Comparison of ENCODE assay signal across 7 mouse cellular contexts in the genomic region with DNA sequence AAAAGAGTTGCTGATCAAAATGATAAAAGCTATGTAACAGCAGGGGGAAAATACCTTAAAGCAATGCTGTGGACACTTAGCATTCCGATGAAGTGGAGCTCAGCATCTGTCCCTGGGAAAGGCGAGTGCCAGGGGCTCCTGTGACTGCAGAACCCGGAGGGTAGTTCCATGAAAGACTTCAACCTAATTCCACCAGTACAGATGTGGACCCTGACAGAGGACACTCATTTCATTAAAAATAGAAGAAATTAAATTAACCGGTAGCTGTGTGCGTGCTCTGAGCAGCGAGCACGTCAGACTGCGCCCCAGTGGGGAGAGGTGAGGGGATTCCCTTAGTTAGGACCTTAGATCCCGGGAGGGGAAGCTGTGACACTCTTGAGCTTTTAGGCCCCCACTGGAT. TPM values are rescaled to one million over a fixed set of nuclear protein-coding genes. Genes with fewer than 3 reads are reported as not detected.
A peak's percentile ranks its signal among the peaks of the same experiment; 100 is the strongest.
DNase-seq lines count a peak whose midpoint lies in the region; ATAC-seq and TF ChIP-seq lines count a peak whose summit lies in the region.

No protein-coding gene starts in this region.

- H3K27me3 ChIP-seq in testis, adult 2 months (ENCODE audit: control insufficient read depth, insufficient read depth, low read length): no peaks in the 10 kb centered on the region
- H3K27me3 ChIP-seq in forebrain, embryonic 11.5 days (ENCODE audit: control insufficient read depth, insufficient read depth, low read length): no peaks in the 10 kb centered on the region
- no peaks in the 10 kb centered on the region for H3K27me3 ChIP-seq in liver, embryonic 14.5 days (ENCODE audit: control insufficient read depth, insufficient read depth, low read length)

- no peak for DNase-seq in testis, postnatal 14 days (ENCODE audit: low spot score)
- peak; percentile 50 for DNase-seq in forebrain, embryonic 11.5 days (ENCODE audit: low spot score)
- no peak for DNase-seq in liver, embryonic 14.5 days (ENCODE audit: low read depth in 3 of 3, low spot score in 3 of 3)
- no peak for DNase-seq in adrenal gland, postnatal 10 days

- ATAC-seq in forebrain, embryonic 11.5 days (replicated peaks; ENCODE audit: low FRiP score): peak; percentile 57
- ATAC-seq in liver, embryonic 14.5 days (ENCODE audit: insufficient read depth): no peak
- no peak for ATAC-seq in CD4-positive, CD25-positive, alpha-beta regulatory T cell, adult 4 months
- no peak for ATAC-seq in inflammation-experienced regulatory T-cells, adult 6 months

- H3K4me2 ChIP-seq in forebrain, embryonic 11.5 days (ENCODE audit: low read depth, low read length, severe bottlenecking): peak overlapping the region; percentile 74
- peak overlapping the region; percentile 52 for H3K4me2 ChIP-seq in liver, embryonic 14.5 days (ENCODE audit: low read depth)

- peak overlapping the region; percentile 53 for H3K4me3 ChIP-seq in testis, adult 2 months (ENCODE audit: control insufficient read depth, low read depth, low read length)
- peak overlapping the region; percentile 35 for H3K4me3 ChIP-seq in forebrain, embryonic 11.5 days (ENCODE audit: low read depth, low read length)
- peak overlapping the region; percentile 23 to 51; a peak in 3 of 4 replicates for H3K4me3 ChIP-seq in liver, embryonic 14.5 days (ENCODE audit: insufficient read depth in 1 of 2, low read depth in 2 of 2, low read length in 2 of 2)

- TF ChIP-seq POLR2A in testis, adult 2 months (IDR thresholded peaks at IDR 0.05; ENCODE audit: control insufficient read depth, low read depth, low read length): no peak

- H3K4me1 ChIP-seq in testis, adult 2 months (ENCODE audit: control insufficient read depth, insufficient read depth, low read length): peaks cover 6% of the 10 kb centered on the region
- H3K4me1 ChIP-seq in forebrain, embryonic 11.5 days (replicated peaks; ENCODE audit: control insufficient read depth, insufficient read depth, low read length): peaks cover 2% of the 10 kb centered on the region; the same call in 1 of the 2 replicates
- H3K4me1 ChIP-seq in liver, embryonic 14.5 days (replicated peaks; ENCODE audit: control insufficient read depth in 2 of 2, insufficient read depth in 2 of 2, low read length in 1 of 2): no peaks in the 10 kb centered on the region

- no peak overlapping the region for H3K27ac ChIP-seq in testis, adult 2 months (ENCODE audit: control insufficient read depth, insufficient read depth, low read depth, low read length)
- H3K27ac ChIP-seq in forebrain, embryonic 11.5 days (ENCODE audit: low read depth, low read length): no peak overlapping the region
- H3K27ac ChIP-seq in liver, embryonic 14.5 days: no peak overlapping the region

- H3K9me3 ChIP-seq in forebrain, embryonic 11.5 days (ENCODE audit: control insufficient read depth, low read length): no peaks in the 10 kb centered on the region
- H3K9me3 ChIP-seq in liver, embryonic 14.5 days (ENCODE audit: control insufficient read depth, low read length): no peaks in the 10 kb centered on the region

- TF ChIP-seq CTCF in testis, adult 2 months (IDR thresholded peaks at IDR 0.05; ENCODE audit: control insufficient read depth, insufficient read depth, insufficient replicate concordance, low read depth, low read length): no peak
- no peak for TF ChIP-seq CTCF in liver, embryonic 14.5 days (IDR thresholded peaks at IDR 0.05; ENCODE audit: low read depth)

- 2% methylated on average over 9 of the region's 9 CpGs for WGBS in forebrain, embryonic 11.5 days
- 2% methylated on average over 9 of the region's 9 CpGs for WGBS in liver, embryonic 14.5 days (ENCODE audit: insufficient replicate concordance)

- H3K9ac ChIP-seq in forebrain, embryonic 11.5 days (ENCODE audit: low read length): peak overlapping the region; percentile 35; the same call in 1 of the 2 replicates
- no peak overlapping the region for H3K9ac ChIP-seq in liver, embryonic 14.5 days (replicated peaks)

- no peak for TF ChIP-seq EP300 in liver, embryonic 14.5 days (IDR thresholded peaks at IDR 0.05; ENCODE audit: low read depth)

- H3K36me3 ChIP-seq in testis, adult 2 months (ENCODE audit: control insufficient read depth, insufficient read depth, low read length): no peaks in the 10 kb centered on the region
- no peaks in the 10 kb centered on the region for H3K36me3 ChIP-seq in forebrain, embryonic 11.5 days (ENCODE audit: control insufficient read depth, insufficient read depth, low read length)
- no peaks in the 10 kb centered on the region for H3K36me3 ChIP-seq in liver, embryonic 14.5 days (replicated peaks; ENCODE audit: control insufficient read depth, insufficient read depth, low read depth)

RNA-seq across cellular contexts. Expression of a gene that starts 0.5 kb away (rescaled TPM):
- polyA plus RNA-seq in testis, adult 2 months (2012; rRNA removed): 2.8 TPM in 1 of 2 replicates, not detected in the other
- polyA plus RNA-seq in forebrain, embryonic 11.5 days (2014; fragmentation: Nextera tagmentation; extraction: Ambion mirVana): 0.07 and 0.31 TPM in 2 replicates
- polyA plus RNA-seq in liver, embryonic 14.5 days (2012; rRNA removed): 0.02 TPM in 2 replicates
- polyA plus RNA-seq in liver, embryonic 14.5 days (2014; fragmentation: Nextera tagmentation; extraction: Ambion mirVana): 0.03 and 0.04 TPM in 2 replicates
- not detected for polyA plus RNA-seq in CD4-positive, CD25-positive, alpha-beta regulatory T cell, adult 4 months (2017; shearing (Covaris generic))
- polyA plus RNA-seq in inflammation-experienced regulatory T-cells, adult 6 months (2017; shearing (Covaris generic)): not detected
- total RNA-seq in adrenal gland, postnatal 10 days (2021): under 1 TPM; 0.36 to 0.87 TPM
